Mouse (Mus musculus): Measurements from ENCODE around the gene Mrgbp.

- TF ChIP-seq CTCF (IDR thresholded peaks at IDR 0.05; ENCODE audit: borderline replicate concordance, insufficient read depth, low read length) (no peak), POLR2A (IDR thresholded peaks at IDR 0.05; ENCODE audit: low read depth, low read length) (no peak)
Measured at GRCm38 (mm10) chr2:180545046-180545445, 36.1 kb upstream of the Mrgbp start.

All from embryonic fibroblast, embryonic 13.5 days (primary cell).